Mouse (Mus musculus): Measurements from ENCODE around the gene Pank4. TPM values are rescaled to one million over a fixed set of nuclear protein-coding genes. Genes with fewer than 3 reads are reported as not detected.

The Pank4 gene
- polyA plus RNA-seq, 1 experiment from 2014 or later, result 47.2 TPM

GRCm38 (mm10) chr4:155024170-155025010, 60.5 kb downstream of the Pank4 start:
- no peak for ATAC-seq (replicated peaks; ENCODE audit: low FRiP score)
- Histone ChIP-seq H3K36me3 (ENCODE audit: control insufficient read depth, insufficient read depth, low read length) (no peaks in the 10 kb centered on the region), H3K27me3 (replicated peaks; ENCODE audit: control insufficient read depth, insufficient read depth, low read length) (0 out of 2 replicates have a peak, but pooled peaks cover 2% of the 10 kb centered on the region), H3K27ac (ENCODE audit: low read depth, low read length) (no peak overlapping the region), H3K4me3 (ENCODE audit: low read depth, low read length) (no peak overlapping the region), H3K4me2 (no peak overlapping the region), H3K9ac (ENCODE audit: low read depth, low read length) (no peak overlapping the region), H3K4me1 (replicated peaks; ENCODE audit: control insufficient read depth, insufficient read depth, low read length) (no peaks in the 10 kb centered on the region), H3K9me3 (ENCODE audit: control insufficient read depth, low read length) (no peaks in the 10 kb centered on the region)
- no peak for DNase-seq (ENCODE audit: low spot score)
- 80% methylated on average over 11 of the region's 11 CpGs for WGBS

Other genes with a start within 250 kb of the Pank4 start
- gene Ttc34, start 126.7 kb upstream of the Pank4 start, polyA plus RNA-seq (2014; fragmentation: Nextera tagmentation; extraction: Ambion mirVana), result 0.10 TPM in 1 of 2 replicates, not detected in the other
- 0.25 and 0.31 TPM in 2 replicates for gene Mmel1, start 94.5 kb upstream of the Pank4 start, polyA plus RNA-seq (2014; fragmentation: Nextera tagmentation; extraction: Ambion mirVana)
- gene Fam213b, start 65.0 kb upstream of the Pank4 start, polyA plus RNA-seq (2014; fragmentation: Nextera tagmentation; extraction: Ambion mirVana), result 17.4 and 20.1 TPM in 2 replicates
- 23.1 and 24.4 TPM in 2 replicates for gene Tnfrsf14, start 35.6 kb upstream of the Pank4 start, polyA plus RNA-seq (2014; fragmentation: Nextera tagmentation; extraction: Ambion mirVana)
- gene Hes5, start 3.2 kb upstream of the Pank4 start, polyA plus RNA-seq (2014; fragmentation: Nextera tagmentation; extraction: Ambion mirVana), result 0.63 TPM in 1 of 2 replicates, not detected in the other
- 0.12 and 0.43 TPM in 2 replicates for gene Plch2, start 92.7 kb downstream of the Pank4 start, polyA plus RNA-seq (2014; fragmentation: Nextera tagmentation; extraction: Ambion mirVana)
- gene Pex10, start 102.9 kb downstream of the Pank4 start, polyA plus RNA-seq (2014; fragmentation: Nextera tagmentation; extraction: Ambion mirVana), result 7.2 and 9.0 TPM in 2 replicates
- gene Rer1, start 122.3 kb downstream of the Pank4 start, polyA plus RNA-seq (2014; fragmentation: Nextera tagmentation; extraction: Ambion mirVana), result 163 and 168 TPM in 2 replicates
- gene Morn1, start 122.5 kb downstream of the Pank4 start, polyA plus RNA-seq (2014; fragmentation: Nextera tagmentation; extraction: Ambion mirVana), result 3.4 and 3.5 TPM in 2 replicates

Data from liver, embryonic 11.5 days (tissue).